ENCODE assay signal across 12 mouse cellular contexts in genomic region chr4:43244022-43244421, GRCm38 (mm10). TPM values are rescaled to one million over a fixed set of nuclear protein-coding genes. Genes with fewer than 3 reads are reported as not detected.
DNase-seq lines count a peak whose midpoint lies in the region; ATAC-seq and TF ChIP-seq lines count a peak whose summit lies in the region.
"Had no signal": no experiment of that assay in that cellular context is flagged by ENCODE, and none has a peak within 500 bp of the region (broad histone marks: within the 10 kb centered on the region; RNA-seq: fewer than 3 reads in every experiment).

No protein-coding gene starts in this region.

- no peaks in the 10 kb centered on the region for H3K9me3 ChIP-seq in limb, embryonic 14.5 days (ENCODE audit: control insufficient read depth, low read length)
- no peaks in the 10 kb centered on the region for H3K9me3 ChIP-seq in limb, embryonic 10.5 days (replicated peaks)
- H3K9me3 ChIP-seq: hindbrain, embryonic 13.5 days; limb, embryonic 13.5 days had no signal

- DNase-seq in heart, adult 2 months: no peak
- no peak for DNase-seq in heart, adult 9 months (ENCODE audit: low spot score in 2 of 2)
- peak; percentile 23 for DNase-seq in limb, embryonic 14.5 days (ENCODE audit: low spot score)
- DNase-seq in limb, embryonic 10.5 days (ENCODE audit: low spot score): no peak
- peak; percentile 77 for DNase-seq in brain, adult 2 months (ENCODE audit: low read depth, low spot score)
- DNase-seq in retina, postnatal 1 day: peak; percentile 29
- no peak for DNase-seq in testis, postnatal 14 days (ENCODE audit: low spot score)
- DNase-seq: thymus, adult 2 months had no signal

- no peak overlapping the region for H3K9ac ChIP-seq in heart, adult 2 months (ENCODE audit: low read depth, low read length)
- H3K9ac ChIP-seq in limb, embryonic 14.5 days (ENCODE audit: low read depth, low read length, severe bottlenecking): no peak overlapping the region
- H3K9ac ChIP-seq: hindbrain, embryonic 13.5 days; limb, embryonic 13.5 days had no signal

- no peaks in the 10 kb centered on the region for H3K36me3 ChIP-seq in heart, adult 2 months (ENCODE audit: control insufficient read depth, insufficient read depth, low read length)
- H3K36me3 ChIP-seq in limb, embryonic 14.5 days (ENCODE audit: control insufficient read depth, insufficient read depth, low read length): no peaks in the 10 kb centered on the region
- H3K36me3 ChIP-seq in limb, embryonic 10.5 days: no peaks in the 10 kb centered on the region
- H3K36me3 ChIP-seq: limb, embryonic 13.5 days had no signal

- no peak overlapping the region for H3K27ac ChIP-seq in heart, adult 2 months
- H3K27ac ChIP-seq in limb, embryonic 14.5 days (replicated peaks; ENCODE audit: low read depth, low read length): no peak overlapping the region
- no peak overlapping the region for H3K27ac ChIP-seq in limb, embryonic 10.5 days
- H3K27ac ChIP-seq: hindbrain, embryonic 13.5 days; limb, embryonic 13.5 days had no signal

- no peaks in the 10 kb centered on the region for H3K79me2 ChIP-seq in heart, adult 2 months (replicated peaks; ENCODE audit: control insufficient read depth, insufficient read depth, low read length)

- no peak for ATAC-seq in limb, embryonic 14.5 days (ENCODE audit: low FRiP score, low read depth)
- no peak for ATAC-seq in monocyte, adult 5-6 weeks (replicated peaks; ENCODE audit: insufficient number of reproducible peaks, low FRiP score, low TSS enrichment, poor library complexity, severe bottlenecking)
- ATAC-seq: midbrain, embryonic 16.5 days had no signal

- intact Hi-C loops in heart, adult 2 months (cut with DNase I): loop anchor here (2.0 kb wide), 1 partner anchor 197 kb away; the partner anchor contains the start of gene Fam214b

- no peak overlapping the region for H3K4me2 ChIP-seq in limb, embryonic 14.5 days (replicated peaks; ENCODE audit: low read depth, low read length, severe bottlenecking)
- H3K4me2 ChIP-seq: hindbrain, embryonic 13.5 days; limb, embryonic 13.5 days had no signal

- TF ChIP-seq POLR2A in heart, adult 2 months (IDR thresholded peaks at IDR 0.05; ENCODE audit: insufficient read depth, low read depth, low read length): no peak
- no peak for TF ChIP-seq POLR2A in limb, embryonic 14.5 days (IDR thresholded peaks at IDR 0.05; ENCODE audit: borderline replicate concordance, extremely low read depth, insufficient read depth, insufficient read length)

- TF ChIP-seq CTCF in heart, adult 2 months (IDR thresholded peaks at IDR 0.05): peak; percentile 48

- H3K4me1 ChIP-seq in heart, adult 2 months (ENCODE audit: control insufficient read depth, insufficient read depth, low read length): no peaks in the 10 kb centered on the region
- H3K4me1 ChIP-seq in limb, embryonic 14.5 days (ENCODE audit: control insufficient read depth, insufficient read depth, low read length): peaks cover 2% of the 10 kb centered on the region; the same call in 1 of the 2 replicates
- H3K4me1 ChIP-seq in limb, embryonic 10.5 days: peaks cover 8% of the 10 kb centered on the region

- no peak for TF ChIP-seq EP300 in heart, adult 2 months (IDR thresholded peaks at IDR 0.05; ENCODE audit: insufficient read depth, low read depth, low read length)

- 55% methylated on average over 2 of the region's 2 CpGs for WGBS in heart, adult 2 months
- 34% methylated on average over 2 of the region's 2 CpGs for WGBS in limb, embryonic 14.5 days
- WGBS in limb, embryonic 10.5 days: 55% methylated on average over 2 of the region's 2 CpGs

- no peaks in the 10 kb centered on the region for H3K27me3 ChIP-seq in heart, adult 2 months (ENCODE audit: control insufficient read depth, insufficient read depth, low read length)
- no peaks in the 10 kb centered on the region for H3K27me3 ChIP-seq in limb, embryonic 14.5 days (ENCODE audit: control insufficient read depth, insufficient read depth, low read length)
- no peaks in the 10 kb centered on the region for H3K27me3 ChIP-seq in limb, embryonic 10.5 days (ENCODE audit: low read depth, poor library complexity, severe bottlenecking)
- H3K27me3 ChIP-seq: hindbrain, embryonic 13.5 days; limb, embryonic 13.5 days had no signal

- no peak overlapping the region for H3K4me3 ChIP-seq in heart, adult 2 months
- H3K4me3 ChIP-seq in limb, embryonic 14.5 days (replicated peaks; ENCODE audit: low read length): no peak overlapping the region
- H3K4me3 ChIP-seq in limb, embryonic 10.5 days: no peak overlapping the region
- H3K4me3 ChIP-seq: hindbrain, embryonic 13.5 days; limb, embryonic 13.5 days had no signal

RNA-seq across cellular contexts. Expression of gene Atp8b5, which starts 22.9 kb away (rescaled TPM):
- under 1 TPM in 1 of 2 experiments, not detected in 1; 0.08 TPM for total RNA-seq in heart, adult 2 months (2021)
- polyA plus RNA-seq in heart, adult 2 months (2012; rRNA removed): 0.14 and 0.15 TPM in 2 replicates
- polyA plus RNA-seq in limb, embryonic 14.5 days (2012; rRNA removed): 0.68 and 1.3 TPM in 2 replicates
- 0.52 and 0.57 TPM in 2 replicates for polyA plus RNA-seq in limb, embryonic 14.5 days (2014; fragmentation: Nextera tagmentation; extraction: Ambion mirVana)
- polyA plus RNA-seq in limb, embryonic 10.5 days (2016; fragmentation: Nextera tagmentation; extraction: Ambion mirVana): 0.14 and 0.45 TPM in 2 replicates
- total RNA-seq in monocyte, adult 5-6 weeks (2017): 0.19 to 0.95 TPM (median 0.53 TPM) in 3 replicates

Comparison
In these comparisons a context has a peak if more than half of its experiments do, and no peak if none do; other contexts are left out.
1. DNase-seq: peak in limb, embryonic 14.5 days (single experiment), brain, adult 2 months (single experiment) and retina, postnatal 1 day (single experiment); none in heart, adult 2 months (0 of 2), heart, adult 9 months (0 of 2), limb, embryonic 10.5 days (single experiment) and testis, postnatal 14 days (single experiment).